Mouse (Mus musculus) heart, adult 2 months (tissue): ENCODE data around the gene Ovol1. TPM values are rescaled to one million over a fixed set of nuclear protein-coding genes. Genes with fewer than 3 reads are reported as not detected.

Source experiments
- DNase-seq, 2 experiments: peaks; one replicate each; pipeline ENCODE4 v3.0.0; 2021
- H3K27ac ChIP-seq: fragments of 200-600 bp; 2 replicates; pipeline ENCODE4 v1.8.1; 2022
- H3K27me3 ChIP-seq: fragments of 200-500 bp; 2 replicates; pipeline ENCODE4 v1.6.1; 2012; ENCODE audit warnings: mild to moderate bottlenecking, low read length, inconsistent platforms, mixed read lengths; ENCODE audit not compliant: control insufficient read depth, insufficient read depth
- H3K36me3 ChIP-seq: fragments of 200-500 bp; 2 replicates; pipeline ENCODE4 v1.6.1; 2012; ENCODE audit warnings: low read length, inconsistent platforms; ENCODE audit not compliant: control insufficient read depth, insufficient read depth
- H3K4me1 ChIP-seq: fragments of 200-500 bp; 2 replicates; pipeline ENCODE4 v1.6.1; 2011; ENCODE audit warnings: low read length; ENCODE audit not compliant: control insufficient read depth, insufficient read depth
- H3K4me3 ChIP-seq: fragments of 200-600 bp; 2 replicates; pipeline ENCODE4 v1.8.1; 2022
- H3K79me2 ChIP-seq: fragments of 200-500 bp; replicated peaks from 2 replicates; pipeline ENCODE4 v1.6.1; 2012; ENCODE audit warnings: mild to moderate bottlenecking, inconsistent platforms, low read length, moderate library complexity, mixed read lengths; ENCODE audit not compliant: control insufficient read depth, insufficient read depth
- H3K9ac ChIP-seq: fragments of 200-500 bp; 2 replicates; pipeline ENCODE4 v1.6.1; 2012; ENCODE audit warnings: low read depth, mild to moderate bottlenecking, control low read depth, inconsistent platforms, low read length, mixed read lengths
- CTCF ChIP-seq: fragments of 200-600 bp; IDR thresholded peaks from 2 replicates; pipeline ENCODE4 v1.8.1; 2022; ENCODE audit warnings: antibody characterized with exemption, mild to moderate bottlenecking, moderate library complexity
- EP300 ChIP-seq: fragments of 200-500 bp; IDR thresholded peaks from 2 replicates; pipeline ENCODE4 v1.6.1; 2011; ENCODE audit warnings: low read depth, low read length, control low read depth; ENCODE audit not compliant: insufficient read depth
- POLR2A ChIP-seq: fragments of 200-500 bp; IDR thresholded peaks from 2 replicates; pipeline ENCODE4 v1.6.1; 2011; ENCODE audit warnings: mild to moderate bottlenecking, low read depth, low read length, control low read depth; ENCODE audit not compliant: insufficient read depth
- WGBS: fragments of 180-500 bp; shearing (Covaris S2); methylation state at CpG from one replicate; pipeline ENCODE4 v1.1.7; 2018; 5-methylcytosine and 5-hydroxymethylcytosine counted together
- intact Hi-C: fragments of 180-260 bp; cut with DNase I; formaldehyde crosslinking; loops from one replicate; pipeline ENCODE4 v1.15.1; 2025
- polyA plus RNA-seq: library from polyadenylated mRNA; depleted of rRNA; stranded (reverse); fragments of >200 nt; gene quantifications from 2 replicates; pipeline ENCODE4 v1.2.3, GENCODE M21; 2012
- total RNA-seq, 2 experiments: library from RNA; stranded (reverse); gene quantifications; 2 replicates each; pipeline ENCODE4 v1.2.3; 2021

Ovol1 gene
- total and polyA plus RNA-seq, 3 experiments: 0.04 TPM; not detected in 2

DNA sequence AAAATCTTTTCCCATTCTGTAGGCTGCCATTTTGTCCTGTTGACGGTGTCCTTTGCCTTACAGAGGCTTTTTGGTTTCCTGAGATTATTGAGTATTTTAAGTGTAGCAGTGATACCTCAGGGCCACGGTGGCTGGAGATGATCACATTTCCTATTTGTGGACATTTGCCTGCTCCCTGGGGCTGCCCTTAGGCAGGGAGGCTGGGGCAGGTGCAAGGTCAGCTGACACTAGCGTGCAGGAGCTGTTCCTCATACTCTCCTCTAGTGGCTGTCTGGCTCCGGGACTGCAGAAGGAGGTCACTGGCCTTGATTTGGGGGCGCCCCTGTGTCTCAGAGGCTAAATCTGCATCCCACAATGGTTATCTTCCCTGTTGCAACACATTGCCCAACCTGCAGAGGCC is 35.2 kb downstream of the Ovol1 start:
- 64% methylated on average over 5 of the region's 5 CpGs for WGBS
- H3K4me1 ChIP-seq: peaks cover 2% of the 10 kb centered on the region
- H3K27me3 ChIP-seq: no peaks in the 10 kb centered on the region
- intact Hi-C loops: loop anchor here (5.0 kb wide), 1 partner anchor 257 kb away; no protein-coding TSS in a partner anchor
- H3K79me2 ChIP-seq: no peaks in the 10 kb centered on the region
- TF ChIP-seq POLR2A: no peak
- no peak for TF ChIP-seq EP300
- no peak for TF ChIP-seq CTCF
- no peak overlapping the region for H3K9ac ChIP-seq
- no peak for DNase-seq
- no peak overlapping the region for H3K27ac ChIP-seq
- no peaks in the 10 kb centered on the region for H3K36me3 ChIP-seq
- no peak overlapping the region for H3K4me3 ChIP-seq

DNA sequence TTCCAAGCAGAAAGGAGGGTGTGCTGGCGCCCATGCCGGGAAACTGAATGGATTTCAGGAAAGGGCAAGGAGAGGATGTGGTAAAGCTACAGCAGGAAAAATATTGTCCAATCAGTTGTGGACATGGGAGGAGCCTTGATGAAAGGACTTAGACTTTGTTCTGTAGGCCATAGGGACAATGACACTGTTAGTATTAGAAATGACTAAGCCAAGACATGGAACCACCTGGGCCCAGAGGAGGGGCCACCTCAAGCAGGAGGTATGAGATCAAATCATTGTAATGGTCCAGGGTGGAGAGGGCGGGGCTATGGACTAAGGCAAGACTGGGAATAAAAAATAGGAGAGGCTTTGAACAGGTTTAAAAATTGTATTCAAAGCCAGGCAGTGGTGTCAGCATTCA is 41.7 kb downstream of the Ovol1 start:
- Histone ChIP-seq H3K36me3 (no peaks in the 10 kb centered on the region), H3K4me3 (no peak overlapping the region), H3K4me1 (no peaks in the 10 kb centered on the region), H3K27me3 (no peaks in the 10 kb centered on the region), H3K9ac (no peak overlapping the region), H3K27ac (no peak overlapping the region), H3K79me2 (no peaks in the 10 kb centered on the region)
- intact Hi-C loops: no loop called here
- 80% methylated on average over 3 of the region's 3 CpGs for WGBS
- TF ChIP-seq EP300: no peak
- no peak for TF ChIP-seq POLR2A
- no peak for TF ChIP-seq CTCF
- DNase-seq: no peak

- Histone ChIP-seq H3K36me3 (no peaks in the 10 kb centered on the region), H3K27ac (no peak overlapping the region), H3K4me3 (no peak overlapping the region), H3K4me1 (peaks cover 3% of the 10 kb centered on the region), H3K9ac (no peak overlapping the region), H3K27me3 (no peaks in the 10 kb centered on the region), H3K79me2 (no peaks in the 10 kb centered on the region)
- TF ChIP-seq CTCF (0 out of 2 replicates have a peak, but pooled peaks have one; percentile 2), EP300 (no peak)
- no peak for DNase-seq
- 76% methylated on average over 8 of the region's 8 CpGs for WGBS
- intact Hi-C loops: no loop called here
These were observed 43.4 kb downstream of the Ovol1 start for GRCm38 (mm10) chr19:5516906-5517505.

- Histone ChIP-seq H3K4me1 (peaks cover 4% of the 10 kb centered on the region), H3K27ac (no peak overlapping the region), H3K4me3 (no peak overlapping the region), H3K9ac (no peak overlapping the region), H3K36me3 (no peaks in the 10 kb centered on the region), H3K79me2 (no peaks in the 10 kb centered on the region), H3K27me3 (no peaks in the 10 kb centered on the region)
- WGBS: 91% methylated on average over 7 of the region's 7 CpGs
- no peak for DNase-seq
- no peak for TF ChIP-seq EP300
- no peak; the same call in 1 of the 2 replicates for TF ChIP-seq CTCF
- TF ChIP-seq POLR2A: no peak
- intact Hi-C loops: no loop called here
These were observed 44.3 kb downstream of the Ovol1 start for GRCm38 (mm10) chr19:5515840-5516777.

GRCm38 (mm10) chr19:5513005-5513349 is 47.5 kb downstream of the Ovol1 start:
- Histone ChIP-seq H3K27ac (no peak overlapping the region), H3K27me3 (no peaks in the 10 kb centered on the region), H3K79me2 (no peaks in the 10 kb centered on the region), H3K4me3 (no peak overlapping the region), H3K4me1 (peaks cover 6% of the 10 kb centered on the region), H3K36me3 (no peaks in the 10 kb centered on the region), H3K9ac (no peak overlapping the region)
- TF ChIP-seq CTCF (no peak), POLR2A (no peak), EP300 (no peak)
- 76% methylated on average over 3 of the region's 3 CpGs for WGBS
- intact Hi-C loops: no loop called here
- no peak for DNase-seq
